Mouse (Mus musculus): ENCODE measurements at regions not wholly inside any gene's neighbourhood (a gene's known extent, or its start where the extent isn't known, plus 50 kb on each side); places are given as distances from the start of the nearest gene placed in this dataset.
"Not testable (repeated sequence)": the region's sequence is repeated elsewhere in the genome, so short reads cannot be mapped to it uniquely, and the experiment has no call there.

DNA sequence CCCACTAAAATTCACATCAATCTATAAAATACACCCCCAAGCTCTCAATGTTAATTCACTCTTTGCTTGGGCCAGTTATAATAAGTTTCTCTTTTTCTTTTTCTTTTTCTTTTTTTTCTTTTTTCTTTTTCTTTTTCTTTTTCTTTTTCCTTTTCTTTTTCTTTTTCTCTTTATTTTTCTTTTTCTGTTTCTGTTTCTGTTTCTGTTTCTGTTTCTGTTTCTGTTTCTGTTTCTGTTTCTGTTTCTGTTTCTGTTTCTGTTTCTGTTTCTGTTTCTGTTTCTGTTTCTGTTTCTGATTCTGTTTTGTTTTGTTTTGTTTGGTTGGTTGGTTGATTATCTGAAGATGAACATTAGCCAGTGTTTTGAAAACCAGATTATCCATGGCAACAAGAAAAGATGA, 201.2 kb upstream of the Col1a2 start:
- dilution Hi-C loops (cut with MboI; ENCODE audit: extremely low pct_ligation_motif_present, extremely low pct_unique_long_range_greater_than_20kb, low sequenced_read_pairs); H3K4me1 ChIP-seq (ENCODE audit: control insufficient read depth in 1 of 2, insufficient read depth in 2 of 2); DNase-seq (ENCODE audit: extremely low read depth); H3K4me2 ChIP-seq (ENCODE audit: insufficient read depth, low read depth, poor library complexity, severe bottlenecking); H3K4me3 ChIP-seq (replicated peaks in 1 of 3; ENCODE audit: low read depth in 2 of 3, low read length in 2 of 3, poor library complexity in 1 of 3); H3K27ac ChIP-seq (ENCODE audit: insufficient read depth, low read depth); H3K9me3 ChIP-seq (replicated peaks; ENCODE audit: low read length); H3K9ac ChIP-seq (ENCODE audit: insufficient read depth, low read depth); H3K36me3 ChIP-seq (replicated peaks in 1 of 2; ENCODE audit: control insufficient read depth in 1 of 2, insufficient read depth in 1 of 2, low read length in 1 of 2); H3K27me3 ChIP-seq (replicated peaks); H3K79me2 ChIP-seq (replicated peaks; ENCODE audit: control insufficient read depth, extremely low read depth, insufficient read depth, poor library complexity, severe bottlenecking); in situ Hi-C loops (cut with MboI; ENCODE audit: low pct_ligation_motif_present, low pct_unique_long_range_greater_than_20kb, low sequenced_read_pairs): not testable (repeated sequence)
- TF ChIP-seq ETS1 (conservative IDR thresholded peaks at IDR 0.05; ENCODE audit: low read depth, low read length), result peak; percentile 94
- TF ChIP-seq IRF4 (IDR thresholded peaks at IDR 0.05; ENCODE audit: low read depth, low read length), result 0 out of 2 replicates have a peak, but pooled peaks have one; percentile 14

DNA sequence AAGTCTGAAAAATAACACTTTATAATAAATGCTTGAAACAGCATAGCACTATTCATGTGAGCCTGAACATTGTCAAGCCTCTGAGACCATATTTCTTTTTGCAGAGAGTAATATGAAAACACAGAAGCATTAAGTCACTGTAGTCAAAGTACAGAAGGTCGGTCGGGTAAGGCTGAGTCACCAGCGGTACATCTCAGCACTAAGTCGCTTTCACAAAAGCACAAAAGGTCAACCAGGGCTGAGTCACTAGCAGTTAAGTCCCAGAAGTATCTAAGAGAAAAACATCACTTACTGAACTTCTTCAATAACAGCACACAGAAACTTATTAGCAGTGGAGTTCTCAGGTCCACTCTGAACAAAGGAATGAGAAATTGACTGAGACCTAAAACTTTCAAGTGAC, 154.7 kb upstream of the Col1a2 start:
- H3K4me1 ChIP-seq (ENCODE audit: control insufficient read depth in 1 of 2, insufficient read depth in 2 of 2), result no peaks in the 10 kb centered on the region
- no peak overlapping the region for H3K4me2 ChIP-seq (ENCODE audit: insufficient read depth, low read depth, poor library complexity, severe bottlenecking)
- H3K9me3 ChIP-seq (replicated peaks; ENCODE audit: low read length), result no peaks in the 10 kb centered on the region
- H3K27ac ChIP-seq (ENCODE audit: insufficient read depth, low read depth), result no peak overlapping the region
- no peaks in the 10 kb centered on the region for H3K79me2 ChIP-seq (replicated peaks; ENCODE audit: control insufficient read depth, extremely low read depth, insufficient read depth, poor library complexity, severe bottlenecking)
- H3K36me3 ChIP-seq (replicated peaks in 1 of 2; ENCODE audit: control insufficient read depth in 1 of 2, insufficient read depth in 1 of 2, low read length in 1 of 2), result no peaks in the 10 kb centered on the region
- dilution Hi-C loops (cut with MboI; ENCODE audit: extremely low pct_ligation_motif_present, extremely low pct_unique_long_range_greater_than_20kb, low sequenced_read_pairs) (no loop called here), in situ Hi-C loops (cut with MboI; ENCODE audit: low pct_ligation_motif_present, low pct_unique_long_range_greater_than_20kb, low sequenced_read_pairs) (no loop called here)
- no peak for TF ChIP-seq HCFC1 (IDR thresholded peaks at IDR 0.05; ENCODE audit: low read depth, low read length)
- H3K9ac ChIP-seq (ENCODE audit: insufficient read depth, low read depth), result no peak overlapping the region
- no peaks in the 10 kb centered on the region for H3K27me3 ChIP-seq (replicated peaks)
- no peak overlapping the region for H3K4me3 ChIP-seq (replicated peaks in 1 of 3; ENCODE audit: low read depth in 2 of 3, low read length in 2 of 3, poor library complexity in 1 of 3)
- no peak for DNase-seq (ENCODE audit: extremely low read depth)

DNA sequence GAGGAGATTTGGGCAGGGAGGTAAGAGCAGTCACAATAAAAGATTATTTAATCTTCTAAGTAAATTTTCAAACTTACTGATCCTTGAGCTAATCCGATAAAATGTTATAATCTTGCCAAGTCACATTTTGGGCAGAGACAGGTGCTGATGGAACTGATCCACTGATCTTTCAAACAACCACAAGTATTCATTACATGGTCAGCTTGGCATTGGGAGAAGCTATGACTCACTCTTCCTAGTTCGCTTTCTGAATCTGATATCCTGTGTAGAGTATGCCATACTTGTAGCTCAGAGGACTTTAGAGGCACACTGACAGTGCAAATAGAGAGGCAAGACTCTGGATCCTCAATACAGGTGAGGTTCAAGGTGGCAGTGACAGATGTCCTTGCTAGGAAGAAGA, 142.4 kb upstream of the Col1a2 start:
- dilution Hi-C loops (cut with MboI; ENCODE audit: extremely low pct_ligation_motif_present, extremely low pct_unique_long_range_greater_than_20kb, low sequenced_read_pairs) (no loop called here), in situ Hi-C loops (cut with MboI; ENCODE audit: low pct_ligation_motif_present, low pct_unique_long_range_greater_than_20kb, low sequenced_read_pairs) (no loop called here)
- H3K36me3 ChIP-seq (replicated peaks in 1 of 2; ENCODE audit: control insufficient read depth in 1 of 2, insufficient read depth in 1 of 2, low read length in 1 of 2), result no peaks in the 10 kb centered on the region

GRCm38 (mm10) chr6:4375465-4376037, 129.1 kb upstream of the Col1a2 start:
- no peak for TF ChIP-seq JUN (IDR thresholded peaks at IDR 0.05; ENCODE audit: insufficient read depth, low read depth, low read length)
- TF ChIP-seq BHLHE40 (IDR thresholded peaks at IDR 0.05; ENCODE audit: low read depth, low read length), result no peak
- no peak for TF ChIP-seq ETS1 (conservative IDR thresholded peaks at IDR 0.05; ENCODE audit: low read depth, low read length)
- no peak for TF ChIP-seq POLR2A (IDR thresholded peaks at IDR 0.05; ENCODE audit: low read depth, low read length)
- TF ChIP-seq MXI1 (IDR thresholded peaks at IDR 0.05; ENCODE audit: low read depth, low read length), result no peak
- no peak for TF ChIP-seq MYC (IDR thresholded peaks at IDR 0.05; ENCODE audit: low read depth, low read length)
- Histone ChIP-seq H3K79me2 (replicated peaks; ENCODE audit: control insufficient read depth, extremely low read depth, insufficient read depth, poor library complexity, severe bottlenecking) (no peaks in the 10 kb centered on the region), H3K9ac (ENCODE audit: insufficient read depth, low read depth) (no peak overlapping the region), H3K4me2 (ENCODE audit: insufficient read depth, low read depth, poor library complexity, severe bottlenecking) (no peak overlapping the region), H3K36me3 (replicated peaks in 1 of 2; ENCODE audit: control insufficient read depth in 1 of 2, insufficient read depth in 1 of 2, low read length in 1 of 2) (no peaks in the 10 kb centered on the region), H3K27ac (ENCODE audit: insufficient read depth, low read depth) (no peak overlapping the region), H3K27me3 (replicated peaks) (no peaks in the 10 kb centered on the region), H3K4me3 (replicated peaks in 1 of 3; ENCODE audit: low read depth in 2 of 3, low read length in 2 of 3, poor library complexity in 1 of 3) (no peak overlapping the region), H3K9me3 (replicated peaks; ENCODE audit: low read length) (no peaks in the 10 kb centered on the region), H3K4me1 (ENCODE audit: control insufficient read depth in 1 of 2, insufficient read depth in 2 of 2) (no peaks in the 10 kb centered on the region)
- dilution Hi-C loops (cut with MboI; ENCODE audit: extremely low pct_ligation_motif_present, extremely low pct_unique_long_range_greater_than_20kb, low sequenced_read_pairs) (no loop called here), in situ Hi-C loops (cut with MboI; ENCODE audit: low pct_ligation_motif_present, low pct_unique_long_range_greater_than_20kb, low sequenced_read_pairs) (no loop called here)
- no peak for DNase-seq (ENCODE audit: extremely low read depth)

More for the DNA sequence above, 142.4 kb upstream of the Col1a2 start:
- Histone ChIP-seq H3K79me2 (replicated peaks; ENCODE audit: control insufficient read depth, extremely low read depth, insufficient read depth, poor library complexity, severe bottlenecking) (no peaks in the 10 kb centered on the region), H3K4me3 (replicated peaks in 1 of 3; ENCODE audit: low read depth in 2 of 3, low read length in 2 of 3, poor library complexity in 1 of 3) (no peak overlapping the region), H3K27ac (ENCODE audit: insufficient read depth, low read depth) (no peak overlapping the region), H3K4me1 (ENCODE audit: control insufficient read depth in 1 of 2, insufficient read depth in 2 of 2) (no peaks in the 10 kb centered on the region), H3K4me2 (ENCODE audit: insufficient read depth, low read depth, poor library complexity, severe bottlenecking) (no peak overlapping the region), H3K9ac (ENCODE audit: insufficient read depth, low read depth) (no peak overlapping the region), H3K27me3 (replicated peaks) (no peaks in the 10 kb centered on the region), H3K9me3 (replicated peaks; ENCODE audit: low read length) (no peaks in the 10 kb centered on the region)
- TF ChIP-seq UBTF (IDR thresholded peaks at IDR 0.05; ENCODE audit: low read depth, low read length) (no peak), KAT2A (IDR thresholded peaks at IDR 0.05; ENCODE audit: insufficient replicate concordance, low read length) (no peak), POLR2AphosphoS2 (IDR thresholded peaks at IDR 0.05; ENCODE audit: low read depth, low read length) (no peak), RCOR1 (conservative IDR thresholded peaks at IDR 0.05; ENCODE audit: low read depth, low read length) (no peak)
- no peak for DNase-seq (ENCODE audit: extremely low read depth)

Data from CH12.LX (cell line).